Comparison of ENCODE assay signal across 8 mouse cellular contexts in genomic region chr12:65259139-65260111, GRCm38 (mm10). TPM values are rescaled to one million over a fixed set of nuclear protein-coding genes. Genes with fewer than 3 reads are reported as not detected.
DNase-seq lines count a peak whose midpoint lies in the region; ATAC-seq and TF ChIP-seq lines count a peak whose summit lies in the region.
"Had no signal": no experiment of that assay in that cellular context is flagged by ENCODE, and none has a peak within 500 bp of the region (broad histone marks: within the 10 kb centered on the region; RNA-seq: fewer than 3 reads in every experiment).

No protein-coding gene starts in this region.

- no peak; the same call in 1 of the 2 replicates for ATAC-seq in lung, embryonic 14.5 days (ENCODE audit: insufficient read depth)
- ATAC-seq in forebrain, embryonic 14.5 days, result peak; percentile 86
- peak; percentile 24; the same call in 1 of the 2 replicates for ATAC-seq in neural tube, embryonic 14.5 days (ENCODE audit: low read depth)

- TF ChIP-seq CTCF in lung, embryonic 14.5 days (IDR thresholded peaks at IDR 0.05; ENCODE audit: low read depth), result no peak

- peak; percentile 2 for DNase-seq in lung, embryonic 14.5 days
- DNase-seq in lung, postnatal 10 days, result no peak
- DNase-seq in forebrain, embryonic 14.5 days (ENCODE audit: low spot score), result peak; percentile 37
- DNase-seq in induced T-regulatory cell, adult 2 months (ENCODE audit: low read depth), result peak; percentile 10
- no peak for DNase-seq in cerebellum, adult 11 months
- DNase-seq in ovary, postnatal 14 days (ENCODE audit: low spot score), result no peak

- WGBS in lung, embryonic 14.5 days, result 50% methylated on average over 13 of the region's 13 CpGs
- WGBS in forebrain, embryonic 14.5 days, result 68% methylated on average over 13 of the region's 13 CpGs
- WGBS in neural tube, embryonic 14.5 days, result 68% methylated on average over 13 of the region's 13 CpGs

- no peak overlapping the region for H3K27ac ChIP-seq in lung, embryonic 14.5 days (ENCODE audit: low read depth)
- H3K27ac ChIP-seq in forebrain, embryonic 14.5 days (ENCODE audit: low read depth, low read length), result 0 out of 2 replicates have a peak overlapping the region, but pooled peaks have one; percentile 17
- no peak overlapping the region for H3K27ac ChIP-seq in neural tube, embryonic 14.5 days (ENCODE audit: low read depth, low read length)

- H3K36me3 ChIP-seq in lung, embryonic 14.5 days (ENCODE audit: insufficient read depth), result no peaks in the 10 kb centered on the region
- H3K36me3 ChIP-seq in forebrain, embryonic 14.5 days (ENCODE audit: control insufficient read depth, insufficient read depth, low read length), result no peaks in the 10 kb centered on the region
- H3K36me3 ChIP-seq in neural tube, embryonic 14.5 days (ENCODE audit: control insufficient read depth, insufficient read depth, low read length), result no peaks in the 10 kb centered on the region

- H3K4me1 ChIP-seq in lung, embryonic 14.5 days (ENCODE audit: insufficient read depth), result no peaks in the 10 kb centered on the region
- peaks cover 8% of the 10 kb centered on the region; the same call in 1 of the 2 replicates for H3K4me1 ChIP-seq in forebrain, embryonic 14.5 days (ENCODE audit: control insufficient read depth, insufficient read depth, low read length)
- H3K4me1 ChIP-seq in neural tube, embryonic 14.5 days (ENCODE audit: control insufficient read depth, insufficient read depth, low read length), result peaks cover 5% of the 10 kb centered on the region; the same call in 1 of the 2 replicates

- H3K4me2 ChIP-seq in lung, embryonic 14.5 days, result peak overlapping the region; percentile 49
- peak overlapping the region; percentile 38 for H3K4me2 ChIP-seq in forebrain, embryonic 14.5 days (ENCODE audit: low read length)
- H3K4me2 ChIP-seq in neural tube, embryonic 14.5 days (ENCODE audit: low read depth, low read length), result peak overlapping the region; percentile 23; the same call in 1 of the 2 replicates

- H3K9ac ChIP-seq in lung, embryonic 14.5 days, result no peak overlapping the region
- H3K9ac ChIP-seq in forebrain, embryonic 14.5 days (ENCODE audit: low read length), result no peak overlapping the region
- H3K9ac ChIP-seq in neural tube, embryonic 14.5 days (replicated peaks; ENCODE audit: low read depth, low read length), result no peak overlapping the region

- no peaks in the 10 kb centered on the region for H3K9me3 ChIP-seq in lung, embryonic 14.5 days (ENCODE audit: low read depth, low read length)
- no peaks in the 10 kb centered on the region for H3K9me3 ChIP-seq in forebrain, embryonic 14.5 days (replicated peaks; ENCODE audit: control insufficient read depth, low read length)
- H3K9me3 ChIP-seq in neural tube, embryonic 14.5 days (ENCODE audit: control insufficient read depth, low read length), result no peaks in the 10 kb centered on the region

- no peak overlapping the region for H3K4me3 ChIP-seq in lung, embryonic 14.5 days (ENCODE audit: low read depth, low read length)
- no peak overlapping the region for H3K4me3 ChIP-seq in forebrain, embryonic 14.5 days (ENCODE audit: low read depth, low read length)
- no peak overlapping the region for H3K4me3 ChIP-seq in neural tube, embryonic 14.5 days (ENCODE audit: low read depth, low read length)

- H3K27me3 ChIP-seq in lung, embryonic 14.5 days (ENCODE audit: insufficient read depth, low read length), result no peaks in the 10 kb centered on the region
- no peaks in the 10 kb centered on the region for H3K27me3 ChIP-seq in forebrain, embryonic 14.5 days (replicated peaks; ENCODE audit: control insufficient read depth, insufficient read depth, low read length)
- no peaks in the 10 kb centered on the region for H3K27me3 ChIP-seq in neural tube, embryonic 14.5 days (ENCODE audit: control insufficient read depth, insufficient read depth, low read length)

RNA-seq across cellular contexts. Expression of gene Wdr20rt, which starts 34.1 kb away (rescaled TPM):
- polyA plus RNA-seq in lung, embryonic 14.5 days (2014; fragmentation: Nextera tagmentation; extraction: Ambion mirVana), result not detected in 2 replicates
- not detected in 2 replicates for polyA plus RNA-seq in forebrain, embryonic 14.5 days (2014; fragmentation: Nextera tagmentation; extraction: Ambion mirVana)
- not detected in 2 replicates for polyA plus RNA-seq in neural tube, embryonic 14.5 days (2014; fragmentation: Nextera tagmentation; extraction: Ambion mirVana)
- polyA plus RNA-seq: intestine, embryonic 14.5 days had no signal

Comparison
In these comparisons a context has a peak if more than half of its experiments do, and no peak if none do; other contexts are left out.
1. DNase-seq: peak in lung, embryonic 14.5 days (single experiment), forebrain, embryonic 14.5 days (single experiment) and induced T-regulatory cell, adult 2 months (single experiment); none in lung, postnatal 10 days (single experiment), cerebellum, adult 11 months (single experiment) and ovary, postnatal 14 days (single experiment).
2. Peak in every context shown above with its lines, with median percentiles within 50 percentile points of each other: H3K4me2 ChIP-seq.